Mouse (Mus musculus): Measurements from ENCODE around the gene Tbxa2r.

GRCm38 (mm10) chr10:81345162-81345534, 16.6 kb downstream of the Tbxa2r start:
- TF ChIP-seq CTCF (IDR thresholded peaks at IDR 0.05; ENCODE audit: insufficient read depth, low read depth, low read length) (no peak), POLR2A (IDR thresholded peaks at IDR 0.05; ENCODE audit: insufficient read depth, low read depth, low read length) (no peak)
